Mouse (Mus musculus): ENCODE results near the gene Lcmt1. TPM values are rescaled to one million over a fixed set of nuclear protein-coding genes. Genes with fewer than 3 reads are reported as not detected.

Gene Lcmt1
- polyA plus RNA-seq, 1 experiment = 35.1 TPM

Other genes with a start within 250 kb of the Lcmt1 start
- gene Tnrc6a, start 245.9 kb upstream of the Lcmt1 start, polyA plus RNA-seq (2012; ENCODE audit: insufficient read depth, insufficient read length, missing spikeins) = 19.8 and 21.2 TPM in 2 replicates
- not detected in 2 replicates for gene Slc5a11, start 155.0 kb upstream of the Lcmt1 start, polyA plus RNA-seq (2012; ENCODE audit: insufficient read depth, insufficient read length, missing spikeins)
- gene Arhgap17, start 131 bp downstream of the Lcmt1 start, polyA plus RNA-seq (2012; ENCODE audit: insufficient read depth, insufficient read length, missing spikeins) = 6.8 and 8.6 TPM in 2 replicates
- gene Aqp8, start 92.5 kb downstream of the Lcmt1 start, polyA plus RNA-seq (2012; ENCODE audit: insufficient read depth, insufficient read length, missing spikeins) = not detected in 2 replicates
- not detected in 2 replicates for gene Zkscan2, start 130.7 kb downstream of the Lcmt1 start, polyA plus RNA-seq (2012; ENCODE audit: insufficient read depth, insufficient read length, missing spikeins)